Mouse (Mus musculus): Measurements from ENCODE around the gene Tubb3.
A peak's percentile ranks its signal among the peaks of the same experiment; 100 is the strongest.
"Not testable (repeated sequence)": the region's sequence is repeated elsewhere in the genome, so short reads cannot be mapped to it uniquely, and the experiment has no call there.

The Tubb3 gene

DNA sequence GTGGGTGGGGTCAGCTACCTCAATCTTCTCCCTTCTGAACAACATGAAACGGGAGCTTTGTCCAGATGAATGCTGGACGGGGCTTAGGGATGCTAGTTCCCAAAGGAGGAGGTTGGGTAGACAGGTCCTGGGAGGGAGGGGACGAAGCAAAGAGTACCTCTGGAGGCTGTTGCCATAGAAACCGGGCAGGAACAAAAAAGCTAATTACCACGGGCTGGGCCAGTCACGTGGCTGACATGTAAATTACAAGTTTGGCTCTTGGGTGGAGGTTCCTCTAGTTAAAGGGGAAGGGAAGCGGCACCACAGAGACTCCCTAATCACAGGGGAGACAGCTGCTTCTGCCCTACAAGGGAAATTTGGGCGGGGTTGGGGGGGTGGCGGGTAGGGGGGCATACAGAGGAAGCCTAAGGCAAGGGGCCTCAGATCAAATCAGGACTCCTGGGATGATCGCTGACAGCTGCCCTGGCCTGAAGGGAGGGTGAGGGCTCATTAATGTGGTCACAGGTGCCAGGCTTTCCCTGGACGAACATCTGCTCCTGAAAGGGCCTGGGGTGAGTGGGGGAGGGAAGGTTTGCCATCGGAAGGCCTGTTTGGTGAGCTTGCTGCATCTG lies 1.4 kb downstream of the Tubb3 start:
- DNase-seq (ENCODE audit: extremely low spot score, low spot score): peak; percentile 56

GRCm38 (mm10) chr8:123414255-123414654 lies 3.0 kb downstream of the Tubb3 start:
- DNase-seq (ENCODE audit: extremely low spot score, low spot score): peak; percentile 58

DNA sequence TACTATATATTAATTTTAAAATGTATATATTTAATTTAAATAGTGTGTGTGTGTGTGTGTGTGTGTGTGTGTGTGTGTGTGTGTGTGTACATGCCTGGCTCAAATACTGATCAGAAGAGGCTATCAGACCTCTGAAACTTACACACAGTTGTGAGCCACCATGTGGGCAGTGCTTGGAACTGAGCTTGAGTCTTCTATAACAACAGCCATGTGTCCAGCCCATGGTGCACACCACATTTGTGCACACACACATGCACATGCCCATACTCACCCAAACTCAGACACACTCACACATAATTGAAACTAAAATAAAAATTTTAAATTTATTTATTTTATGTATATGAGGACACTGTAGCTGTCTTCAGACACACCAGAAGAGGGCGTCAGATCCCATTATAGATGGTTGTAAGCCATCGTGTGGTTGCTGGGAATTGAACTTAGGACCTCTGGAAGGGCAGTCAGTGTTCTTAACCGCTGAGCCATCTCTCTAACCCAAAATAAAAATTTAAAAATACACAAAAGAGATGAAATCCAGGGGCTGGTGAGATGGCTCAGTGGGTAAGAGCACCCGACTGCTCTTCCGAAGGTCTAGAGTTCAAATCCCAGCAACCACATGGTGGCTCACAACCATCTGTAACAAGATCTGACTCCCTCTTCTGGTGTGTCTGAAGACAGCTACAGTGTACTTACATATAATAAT lies 3.9 kb downstream of the Tubb3 start:
- not testable (repeated sequence) for DNase-seq (ENCODE audit: extremely low spot score, low spot score)

DNA sequence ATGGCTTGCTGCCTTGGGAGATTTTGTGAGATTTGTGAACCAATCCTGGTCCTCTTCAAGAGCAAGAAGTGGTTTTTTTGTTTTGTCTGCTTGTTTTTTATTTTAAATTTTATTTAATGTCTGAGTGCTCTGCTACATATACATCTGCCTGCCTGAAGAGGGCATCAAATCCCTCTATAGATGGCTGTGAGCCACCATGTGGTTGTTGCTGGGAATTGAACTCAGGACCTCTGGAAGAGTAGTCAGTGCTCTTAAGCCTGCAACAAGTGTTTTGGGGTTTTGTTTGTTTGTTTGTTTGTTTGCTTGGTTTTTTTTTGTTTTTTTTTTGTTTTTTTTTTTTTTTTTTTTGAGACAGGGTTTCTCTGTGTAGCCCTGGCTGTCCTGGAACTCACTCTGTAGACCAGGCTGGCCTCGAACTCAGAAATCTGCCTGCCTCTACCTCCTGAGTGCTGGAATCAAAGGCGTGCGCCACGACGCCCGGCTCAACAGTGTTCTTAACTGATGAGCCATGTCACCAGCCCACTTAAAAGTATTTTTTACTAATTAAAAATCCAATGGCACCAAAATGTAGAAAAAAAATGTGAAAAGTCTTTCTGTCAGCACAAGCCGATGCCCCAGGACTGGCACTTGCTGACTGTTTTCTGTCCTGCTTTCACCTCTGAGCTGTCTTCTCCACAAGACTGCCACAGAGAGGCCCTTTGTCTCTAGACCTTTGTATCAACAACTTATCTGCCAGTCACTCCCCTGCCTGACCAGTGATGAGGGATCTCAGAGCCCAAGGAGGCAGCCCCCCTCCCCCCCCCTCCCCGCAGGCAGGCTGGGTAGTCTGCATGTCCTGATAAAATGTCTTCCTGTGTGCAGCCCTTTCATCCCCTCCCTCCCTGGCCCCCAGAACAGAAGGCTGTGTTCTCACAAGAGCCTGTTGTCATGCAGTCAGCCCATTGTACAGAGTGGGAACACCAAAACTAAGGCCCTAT lies 5.0 kb downstream of the Tubb3 start:
- no peak for DNase-seq (ENCODE audit: extremely low spot score, low spot score)

DNA sequence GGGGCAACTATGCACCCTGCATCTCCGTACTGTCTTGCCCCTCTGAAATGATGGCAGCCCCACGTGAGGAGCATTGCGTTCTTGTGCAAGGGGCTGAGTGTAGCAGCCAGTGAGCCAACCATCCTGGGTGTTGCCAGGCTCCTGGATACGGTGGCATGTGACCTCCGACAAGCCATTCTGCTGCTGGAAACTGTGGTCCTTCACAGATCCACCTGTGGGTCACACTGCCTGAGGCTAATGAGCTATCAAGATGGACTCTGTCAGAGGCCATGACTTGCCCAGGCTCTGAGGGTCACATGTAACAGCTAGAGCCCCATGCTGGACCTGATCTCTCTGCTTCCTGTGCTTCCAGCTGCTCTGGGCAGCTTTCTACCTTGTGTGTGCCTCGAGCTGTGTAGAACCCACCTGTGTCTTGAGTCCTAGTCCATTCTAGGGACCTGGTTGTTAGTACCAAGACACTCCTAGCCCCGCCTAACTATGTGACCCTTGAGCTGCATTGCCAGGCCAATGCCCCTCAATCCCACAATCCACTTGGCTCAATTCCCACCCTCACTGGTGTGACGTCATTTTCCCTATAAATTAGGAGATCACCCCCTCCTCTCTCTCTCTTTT lies 5.8 kb downstream of the Tubb3 start:
- no peak for DNase-seq (ENCODE audit: extremely low spot score, low spot score)

GRCm38 (mm10) chr8:123419711-123420110 lies 8.5 kb downstream of the Tubb3 start:
- no peak for DNase-seq (ENCODE audit: extremely low spot score, low spot score)

GRCm38 (mm10) chr8:123420525-123421281 lies 9.5 kb downstream of the Tubb3 start:
- DNase-seq (ENCODE audit: extremely low spot score, low spot score): no peak

DNA sequence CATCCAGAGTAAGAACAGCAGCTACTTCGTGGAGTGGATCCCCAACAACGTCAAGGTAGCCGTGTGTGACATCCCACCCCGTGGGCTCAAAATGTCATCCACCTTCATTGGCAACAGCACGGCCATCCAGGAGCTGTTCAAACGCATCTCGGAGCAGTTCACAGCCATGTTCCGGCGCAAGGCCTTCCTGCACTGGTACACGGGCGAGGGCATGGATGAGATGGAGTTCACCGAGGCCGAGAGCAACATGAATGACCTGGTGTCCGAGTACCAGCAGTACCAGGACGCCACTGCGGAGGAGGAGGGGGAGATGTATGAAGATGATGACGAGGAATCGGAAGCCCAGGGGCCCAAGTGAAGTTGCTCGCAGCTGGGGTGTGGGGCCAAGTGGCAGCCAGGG lies 10.1 kb downstream of the Tubb3 start:
- no peak for DNase-seq (ENCODE audit: extremely low spot score, low spot score)

GRCm38 (mm10) chr8:123422056-123422780 lies 11.0 kb downstream of the Tubb3 start:
- DNase-seq (ENCODE audit: extremely low spot score, low spot score): peak; percentile 69

DNA sequence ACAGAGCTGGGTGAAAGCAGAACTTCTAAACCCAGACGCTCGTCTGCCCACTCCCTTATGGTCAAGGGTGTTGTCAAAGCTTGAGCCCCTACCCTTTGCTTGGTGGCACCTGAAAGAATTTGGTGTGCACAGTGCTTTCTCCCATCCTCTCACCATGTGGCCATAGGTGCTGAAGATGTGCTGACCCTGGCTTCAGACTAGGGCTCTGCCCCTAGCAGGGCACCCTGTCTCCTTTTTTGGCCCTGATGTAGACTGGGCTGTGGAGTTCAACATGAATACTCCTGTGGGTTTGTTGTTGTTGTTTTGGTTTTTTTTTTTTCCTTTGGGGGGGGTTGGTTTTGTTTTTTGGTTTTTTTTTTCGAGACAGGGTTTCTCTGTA lies 11.5 kb downstream of the Tubb3 start:
- DNase-seq (ENCODE audit: extremely low spot score, low spot score): no peak

DNA sequence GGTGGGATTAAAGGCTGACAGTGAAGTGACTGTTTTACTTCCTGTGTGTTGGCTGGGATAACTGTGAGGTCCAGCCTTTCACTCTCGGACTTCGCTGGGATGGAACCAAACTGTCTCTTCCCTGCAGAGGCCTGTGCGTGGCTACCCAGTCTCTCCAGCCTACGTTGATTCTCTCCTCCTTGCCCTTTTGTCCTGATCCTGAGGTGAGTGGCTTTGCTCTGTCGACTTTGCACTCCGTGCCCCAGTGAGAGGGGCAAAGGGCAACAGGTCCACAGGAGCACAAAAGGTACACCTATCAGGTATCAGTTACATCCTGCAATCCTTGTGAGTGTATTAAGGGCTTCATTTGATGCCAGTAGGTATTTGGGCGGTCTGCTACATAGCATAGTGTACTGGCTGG lies 12.2 kb downstream of the Tubb3 start, which contains the start of gene Def8:
Def8 (plus strand) TSS at position 87 of the 400 bp plus-strand sequence.
- no peak for DNase-seq (ENCODE audit: extremely low spot score, low spot score)

DNA sequence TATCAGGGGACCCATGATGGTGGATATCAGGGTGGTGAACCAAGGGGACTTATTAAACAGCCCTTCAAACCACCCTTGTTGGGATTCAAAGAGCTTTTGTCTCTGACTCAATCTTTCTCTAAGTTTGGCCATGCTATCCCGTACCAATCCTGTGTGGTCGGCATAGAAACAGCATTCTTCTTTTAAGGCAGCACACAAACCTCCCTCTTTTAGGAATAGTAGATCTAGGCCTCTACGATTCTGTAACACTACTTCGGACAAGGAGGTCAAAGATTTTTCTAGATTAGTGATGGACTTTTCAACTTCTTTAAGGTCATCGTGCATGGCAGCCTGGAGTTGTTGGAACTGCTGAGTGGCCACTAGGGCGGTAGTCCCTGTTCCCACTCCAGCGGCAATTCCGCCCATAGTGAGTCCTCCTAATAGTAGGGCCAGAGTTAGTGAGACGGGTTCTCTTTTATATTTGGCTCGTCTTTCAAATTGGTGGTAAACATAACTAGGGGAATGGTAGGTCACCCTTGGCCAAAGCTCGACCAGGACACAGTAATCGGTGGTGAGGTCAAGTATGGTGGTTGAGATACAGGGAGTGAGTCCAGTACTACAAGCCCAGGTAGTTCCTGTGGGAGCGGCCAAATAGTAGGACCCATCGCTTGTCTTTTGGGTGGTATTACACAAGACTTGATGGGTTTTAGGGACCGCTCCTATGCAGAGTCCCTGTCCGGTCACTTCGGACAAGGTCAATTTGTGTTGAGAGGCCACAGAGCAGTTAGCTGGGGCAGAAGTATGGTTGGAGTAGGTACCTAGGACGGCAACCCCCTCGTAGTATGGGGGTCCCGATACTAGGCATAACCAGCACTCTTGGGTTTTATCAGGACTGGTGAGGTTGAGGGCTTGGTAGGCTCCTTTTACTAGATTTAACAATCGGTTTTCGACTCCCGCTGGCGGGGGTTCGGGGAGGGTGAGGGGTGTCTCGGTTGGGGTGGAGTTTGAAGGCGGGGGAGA lies 15.6 kb downstream of the Tubb3 start:
- DNase-seq (ENCODE audit: extremely low spot score, low spot score): no peak

GRCm38 (mm10) chr8:123427639-123428275 lies 16.5 kb downstream of the Tubb3 start:
- no peak for DNase-seq (ENCODE audit: extremely low spot score, low spot score)

DNA sequence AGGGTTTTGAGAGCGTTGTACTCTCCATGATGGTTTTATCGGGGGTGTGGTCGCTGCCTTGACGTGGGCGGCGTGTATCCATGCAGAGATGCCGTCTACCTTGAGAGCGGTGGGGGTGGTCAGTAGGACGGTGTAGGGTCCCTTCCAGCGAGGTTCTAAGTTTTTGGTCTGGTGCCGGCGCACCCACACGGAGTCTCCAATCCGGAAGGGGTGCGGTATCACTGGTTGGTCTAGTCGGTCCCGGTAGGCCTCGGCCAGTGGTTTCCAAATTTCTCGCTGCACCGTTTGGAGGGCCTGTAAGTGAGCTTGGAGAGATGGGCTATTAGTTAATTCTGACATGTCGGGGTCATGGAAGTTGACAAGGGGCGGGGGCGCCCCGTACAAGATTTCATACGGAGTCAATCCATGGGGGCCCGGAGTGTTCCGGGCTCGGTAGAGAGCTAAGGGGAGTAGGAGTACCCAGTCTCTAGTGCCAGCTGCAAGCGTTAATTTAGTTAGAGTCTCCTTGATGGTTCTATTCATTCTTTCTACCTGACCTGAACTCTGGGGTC lies 17.2 kb downstream of the Tubb3 start:
- no peak for DNase-seq (ENCODE audit: extremely low spot score, low spot score)

- no peak for DNase-seq (ENCODE audit: extremely low spot score, low spot score)
These were observed 17.9 kb downstream of the Tubb3 start for GRCm38 (mm10) chr8:123428939-123429721.

- DNase-seq (ENCODE audit: extremely low spot score, low spot score): not testable (repeated sequence)
These were observed 18.4 kb downstream of the Tubb3 start for GRCm38 (mm10) chr8:123429722-123430013.

GRCm38 (mm10) chr8:123430936-123431335 lies 19.7 kb downstream of the Tubb3 start:
- not testable (repeated sequence) for DNase-seq (ENCODE audit: extremely low spot score, low spot score)
